Mouse (Mus musculus) embryonic facial prominence, embryonic 13.5 days (tissue): ENCODE measurements around the gene Acpp. TPM values are rescaled to one million over a fixed set of nuclear protein-coding genes. Genes with fewer than 3 reads are reported as not detected.

Experiments used
- ATAC-seq: fragments of 200-750 bp; cut with Nextera tagmentation; 2 replicates; pipeline ENCODE4 v1.8.0; 2017; ENCODE audit warnings: low read depth; ENCODE audit not compliant: insufficient number of reproducible peaks, insufficient read depth, low FRiP score, low TSS enrichment
- H3K27ac ChIP-seq: fragments of 300-500 bp; sonication (generic); 2 replicates; pipeline ENCODE4 v1.5.1; 2015; ENCODE audit warnings: moderate library complexity, mild to moderate bottlenecking, inconsistent platforms
- H3K27me3 ChIP-seq: fragments of 300-500 bp; sonication (generic); 2 replicates; pipeline ENCODE4 v1.6.1; 2015; ENCODE audit warnings: mild to moderate bottlenecking, inconsistent platforms
- H3K36me3 ChIP-seq: fragments of 300-500 bp; sonication (generic); 2 replicates; pipeline ENCODE4 v1.6.1; 2015; ENCODE audit warnings: mild to moderate bottlenecking, inconsistent platforms
- H3K4me1 ChIP-seq: fragments of 300-500 bp; sonication (generic); 2 replicates; pipeline ENCODE4 v1.6.1; 2015; ENCODE audit warnings: inconsistent platforms
- H3K4me2 ChIP-seq: fragments of 300-500 bp; sonication (generic); 2 replicates; pipeline ENCODE4 v1.6.1; 2015; ENCODE audit warnings: moderate library complexity, mild to moderate bottlenecking, inconsistent platforms
- H3K4me3 ChIP-seq: fragments of 300-500 bp; sonication (generic); 2 replicates; pipeline ENCODE4 v1.5.1; 2015; ENCODE audit warnings: mild to moderate bottlenecking, inconsistent platforms
- H3K9ac ChIP-seq: fragments of 300-500 bp; sonication (generic); 2 replicates; pipeline ENCODE4 v1.6.1; 2015; ENCODE audit warnings: mild to moderate bottlenecking, inconsistent platforms
- H3K9me3 ChIP-seq: fragments of 300-500 bp; sonication (generic); 2 replicates; pipeline ENCODE4 v1.6.1; 2016; ENCODE audit warnings: inconsistent platforms
- WGBS: fragments of 180-500 bp; shearing (Covaris S2); methylation state at CpG from one replicate; pipeline ENCODE4 v1.1.7; 2015; ENCODE audit warnings: mixed read lengths; 5-methylcytosine and 5-hydroxymethylcytosine counted together
- polyA plus RNA-seq: library from polyadenylated mRNA; unstranded; fragments of >200 nt; fragmentation: Nextera tagmentation; extraction: Ambion mirVana; gene quantifications from 2 replicates; pipeline ENCODE4 v1.2.1, GENCODE M21; 2015

Acpp gene
- polyA plus RNA-seq, 1 experiment from 2014 or later: 2.2 TPM

DNA sequence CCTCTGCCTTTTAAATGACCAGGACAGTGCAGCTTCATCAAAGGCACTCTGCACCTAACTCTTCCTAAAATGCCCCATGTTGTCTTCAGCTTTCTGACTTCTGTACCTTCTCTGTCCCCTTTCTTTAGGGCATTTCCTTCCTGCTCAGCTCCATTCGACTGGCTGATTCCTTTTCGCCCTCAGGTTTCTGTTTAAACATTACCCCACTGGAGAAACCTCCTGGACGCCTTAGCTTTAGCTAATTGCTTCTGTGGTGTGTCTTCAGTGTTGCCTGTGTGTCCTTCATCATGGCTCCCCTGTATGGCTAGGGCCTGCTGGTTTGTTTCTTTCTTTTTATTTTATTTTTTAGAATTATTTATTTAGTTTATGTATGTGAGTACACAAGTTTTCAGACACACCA, 40.5 kb downstream of the Acpp start:
- H3K9me3 ChIP-seq: no peaks in the 10 kb centered on the region
- 68% methylated on average over 3 of the region's 3 CpGs for WGBS
- H3K4me3 ChIP-seq: no peak overlapping the region
- no peaks in the 10 kb centered on the region for H3K27me3 ChIP-seq
- no peak overlapping the region for H3K4me2 ChIP-seq
- no peak overlapping the region for H3K27ac ChIP-seq
- no peaks in the 10 kb centered on the region for H3K4me1 ChIP-seq
- no peak overlapping the region for H3K9ac ChIP-seq
- ATAC-seq: no peak
- no peaks in the 10 kb centered on the region for H3K36me3 ChIP-seq

DNA sequence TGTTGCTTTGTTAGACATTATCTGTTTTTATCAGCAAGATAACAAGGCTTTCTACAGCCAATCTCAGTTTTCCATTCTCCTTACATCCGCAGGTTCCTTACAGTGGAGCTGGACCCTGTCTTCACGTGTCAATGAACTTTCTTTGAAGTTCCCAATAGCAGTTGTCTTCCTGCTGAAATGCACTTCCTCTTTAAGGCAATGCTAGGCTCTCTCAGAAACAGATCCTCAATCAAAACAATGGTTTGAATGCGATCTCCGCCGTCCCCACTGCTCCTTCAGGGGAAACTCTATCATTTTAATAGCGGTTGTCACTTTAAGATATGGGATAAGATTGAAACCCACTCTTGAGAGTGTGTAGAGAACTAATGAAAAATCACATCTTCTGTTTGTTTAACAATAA, 52.6 kb downstream of the Acpp start:
- H3K36me3 ChIP-seq: no peaks in the 10 kb centered on the region
- no peaks in the 10 kb centered on the region for H3K9me3 ChIP-seq
- no peak overlapping the region for H3K4me2 ChIP-seq
- no peak overlapping the region for H3K9ac ChIP-seq
- H3K27ac ChIP-seq: no peak overlapping the region
- WGBS: 70% methylated on average over 6 of the region's 6 CpGs
- ATAC-seq: no peak
- no peak overlapping the region for H3K4me3 ChIP-seq
- no peaks in the 10 kb centered on the region for H3K4me1 ChIP-seq
- H3K27me3 ChIP-seq: no peaks in the 10 kb centered on the region

DNA sequence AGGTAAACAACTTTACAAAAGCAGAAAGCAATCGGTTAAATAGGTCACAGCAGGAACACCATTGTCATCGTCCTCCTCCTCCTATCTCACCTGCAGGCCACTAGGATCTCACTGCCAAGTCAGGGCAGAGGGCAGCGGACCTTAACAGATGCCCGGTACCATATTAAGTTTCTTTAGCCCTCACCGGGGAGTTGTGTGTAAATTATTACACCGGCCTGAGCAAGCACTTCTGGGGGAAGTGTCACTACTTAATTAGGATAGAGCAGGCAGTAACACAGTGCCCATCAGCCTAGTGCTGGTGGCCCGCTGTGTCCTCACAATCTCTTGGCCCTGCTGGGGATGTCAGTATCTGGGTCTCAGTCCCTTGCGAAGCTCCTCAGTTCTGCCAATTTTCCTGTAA, 55.0 kb downstream of the Acpp start:
- WGBS: 25% methylated on average over 8 of the region's 8 CpGs
- no peak overlapping the region for H3K4me3 ChIP-seq

DNA sequence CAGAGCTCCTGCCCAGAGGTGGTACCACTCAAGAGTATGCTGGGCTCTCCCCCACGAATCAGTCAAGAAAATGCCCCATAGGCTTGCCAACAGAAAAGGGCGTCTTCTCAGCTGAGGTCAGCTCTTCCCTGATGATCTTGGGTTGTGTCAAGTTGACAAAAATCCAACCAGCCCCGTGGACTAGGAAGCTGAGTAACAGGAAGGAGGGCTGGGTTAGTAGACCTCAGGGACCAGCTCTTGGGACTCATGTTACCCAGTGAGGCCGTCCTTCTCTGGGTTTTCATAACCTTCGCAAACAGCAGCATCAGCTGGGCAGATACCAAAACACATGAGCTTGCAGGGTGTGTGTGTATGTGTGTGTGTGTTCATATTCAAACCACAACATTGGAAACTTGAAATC, 55.8 kb downstream of the Acpp start:
- Histone ChIP-seq H3K9ac (no peak overlapping the region), H3K4me1 (no peaks in the 10 kb centered on the region), H3K4me2 (no peak overlapping the region), H3K27me3 (no peaks in the 10 kb centered on the region), H3K27ac (no peak overlapping the region), H3K9me3 (no peaks in the 10 kb centered on the region), H3K4me3 (no peak overlapping the region), H3K36me3 (no peaks in the 10 kb centered on the region)
- WGBS: 66% methylated on average over 5 of the region's 5 CpGs
- no peak for ATAC-seq

More for the DNA sequence above, 55.0 kb downstream of the Acpp start:
- H3K9me3 ChIP-seq: no peaks in the 10 kb centered on the region
- H3K9ac ChIP-seq: no peak overlapping the region
- no peaks in the 10 kb centered on the region for H3K4me1 ChIP-seq
- H3K36me3 ChIP-seq: no peaks in the 10 kb centered on the region
- H3K27ac ChIP-seq: no peak overlapping the region
- no peak overlapping the region for H3K4me2 ChIP-seq
- H3K27me3 ChIP-seq: no peaks in the 10 kb centered on the region
- no peak for ATAC-seq

DNA sequence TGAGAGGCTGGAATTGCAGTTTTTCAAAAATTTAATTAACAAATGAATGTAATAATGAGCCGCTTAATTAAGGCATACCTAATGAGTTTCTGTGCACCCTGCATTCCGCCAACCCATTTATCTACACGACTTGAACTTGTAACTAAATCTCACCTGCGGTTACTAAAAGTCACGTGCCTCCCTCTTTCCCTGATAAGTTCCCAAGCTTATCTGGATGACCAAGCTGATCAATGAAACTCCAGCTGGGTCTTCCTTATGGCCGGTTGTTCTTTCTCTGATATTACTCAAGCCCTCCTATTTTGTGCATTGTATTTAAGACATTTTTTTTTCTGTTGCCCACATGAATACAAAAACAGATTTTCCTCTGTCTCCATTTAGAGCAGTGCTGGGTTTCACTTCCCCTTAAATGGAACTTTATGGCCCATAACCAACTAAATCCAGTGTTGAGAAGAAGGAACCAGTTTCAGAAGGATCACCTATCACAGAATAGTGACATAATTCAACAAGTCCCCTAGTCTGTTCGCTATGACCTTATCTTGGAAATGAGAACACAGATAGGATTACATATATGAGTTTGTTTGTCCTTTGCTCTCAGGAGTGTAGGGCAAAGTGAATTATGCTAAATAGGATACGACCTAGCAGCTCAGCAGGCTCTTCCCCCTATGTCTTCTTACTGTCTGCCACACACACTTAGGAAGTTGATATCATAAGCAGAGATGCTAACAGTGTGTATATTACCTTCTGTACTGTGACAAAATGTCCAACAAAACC, 56.6 kb downstream of the Acpp start:
- no peak overlapping the region for H3K27ac ChIP-seq
- H3K4me2 ChIP-seq: no peak overlapping the region
- no peak overlapping the region for H3K4me3 ChIP-seq
- H3K9me3 ChIP-seq: no peaks in the 10 kb centered on the region
- 80% methylated on average over 8 of the region's 8 CpGs for WGBS
- H3K9ac ChIP-seq: no peak overlapping the region
- ATAC-seq: no peak
- H3K27me3 ChIP-seq: no peaks in the 10 kb centered on the region
- H3K36me3 ChIP-seq: no peaks in the 10 kb centered on the region
- no peaks in the 10 kb centered on the region for H3K4me1 ChIP-seq

DNA sequence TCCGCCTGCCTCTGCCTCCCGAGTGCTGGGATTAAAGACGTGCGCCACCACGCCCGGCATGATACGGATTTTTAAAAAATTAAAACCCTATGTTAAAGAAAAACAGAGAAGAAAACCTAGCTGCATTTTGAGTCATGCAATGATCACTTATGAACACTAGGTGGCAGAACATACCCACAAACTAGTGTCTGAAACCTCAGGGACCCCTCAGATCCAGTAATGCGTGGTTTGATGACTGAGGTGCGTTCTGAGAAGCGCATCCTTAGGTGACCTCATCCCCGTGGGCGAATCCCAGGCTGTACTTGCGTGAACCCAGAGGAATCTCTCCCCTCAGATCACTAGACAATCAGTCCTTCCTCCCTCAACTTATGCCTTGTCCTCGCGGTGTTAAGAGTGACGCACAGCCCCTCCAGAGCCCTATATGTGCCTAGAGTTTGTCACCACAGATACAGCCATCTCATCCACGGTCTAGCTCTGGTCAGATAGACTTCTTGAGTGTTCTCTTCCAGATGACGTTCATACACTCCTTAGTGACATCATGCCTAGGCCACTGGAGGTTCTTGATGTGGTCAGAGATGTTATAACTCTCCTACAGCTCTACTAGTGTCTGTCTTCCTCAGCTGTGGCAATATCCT, 59.9 kb downstream of the Acpp start:
- ATAC-seq: no peak
- Histone ChIP-seq H3K4me1 (no peaks in the 10 kb centered on the region), H3K9me3 (no peaks in the 10 kb centered on the region), H3K4me2 (no peak overlapping the region), H3K36me3 (no peaks in the 10 kb centered on the region), H3K27me3 (no peaks in the 10 kb centered on the region), H3K9ac (no peak overlapping the region), H3K27ac (no peak overlapping the region), H3K4me3 (no peak overlapping the region)
- WGBS: 24% methylated on average over 18 of the region's 18 CpGs

DNA sequence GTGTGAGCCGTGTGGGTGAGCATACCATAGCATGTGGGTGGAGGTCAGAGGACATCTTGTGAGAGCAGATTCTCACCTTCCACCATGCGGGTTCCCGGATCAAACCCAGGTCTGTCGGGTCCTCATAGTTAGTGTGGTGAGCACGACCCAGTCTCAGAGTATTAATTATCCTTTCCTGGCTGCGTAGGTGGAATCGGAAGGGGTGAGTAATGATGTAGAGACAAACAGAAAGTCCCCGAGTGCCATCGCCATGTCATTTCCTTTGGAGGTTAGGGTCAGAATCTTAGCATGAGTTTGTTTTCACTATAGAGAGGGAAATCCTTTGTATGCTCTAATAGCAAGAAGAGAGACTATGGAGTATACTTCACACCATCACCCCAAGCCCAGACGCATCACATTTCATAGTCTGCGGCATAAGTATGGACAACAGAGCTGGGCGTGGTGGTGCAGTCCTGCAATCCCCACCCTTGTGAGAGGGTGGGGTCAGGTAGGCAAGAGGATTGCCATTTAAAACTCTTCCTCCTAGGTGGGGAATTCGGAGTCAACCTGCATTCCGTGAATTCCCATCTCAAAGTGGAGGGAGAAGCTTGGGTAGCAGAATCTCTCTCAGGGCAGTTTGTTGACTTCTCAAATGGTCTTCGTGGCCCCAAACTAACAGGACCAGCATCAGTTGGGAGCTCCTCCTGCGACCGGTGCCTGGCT, 62.3 kb downstream of the Acpp start:
- Histone ChIP-seq H3K36me3 (no peaks in the 10 kb centered on the region), H3K4me2 (no peak overlapping the region), H3K9ac (no peak overlapping the region), H3K9me3 (no peaks in the 10 kb centered on the region), H3K4me3 (no peak overlapping the region), H3K27me3 (no peaks in the 10 kb centered on the region), H3K4me1 (no peaks in the 10 kb centered on the region), H3K27ac (no peak overlapping the region)
- 84% methylated on average over 17 of the region's 17 CpGs for WGBS
- ATAC-seq: no peak

DNA sequence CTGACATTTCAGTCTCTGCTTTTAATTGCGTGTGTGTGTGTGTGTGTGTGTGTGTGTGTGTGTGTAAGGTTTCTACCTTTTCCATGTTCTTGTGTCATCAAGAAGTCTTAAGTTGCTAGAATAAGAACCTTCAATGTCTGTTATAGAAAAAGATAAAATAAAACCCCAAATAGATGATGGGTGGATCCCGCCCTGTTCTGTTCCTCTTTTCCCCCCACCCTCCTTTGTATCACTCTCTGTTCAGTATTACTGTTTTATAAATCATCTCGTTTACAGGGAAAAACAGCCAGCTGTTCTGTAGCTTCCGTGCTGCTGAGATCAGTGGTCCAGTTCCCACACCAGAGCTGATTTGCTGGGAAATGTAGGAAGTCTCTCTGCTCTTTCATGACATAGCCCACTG, 65.5 kb downstream of the Acpp start:
- no peaks in the 10 kb centered on the region for H3K27me3 ChIP-seq
- no peak overlapping the region for H3K4me2 ChIP-seq
- 76% methylated on average over 4 of the region's 4 CpGs for WGBS
- no peaks in the 10 kb centered on the region for H3K9me3 ChIP-seq
- H3K9ac ChIP-seq: no peak overlapping the region
- no peak overlapping the region for H3K4me3 ChIP-seq
- no peaks in the 10 kb centered on the region for H3K4me1 ChIP-seq
- ATAC-seq: no peak
- H3K36me3 ChIP-seq: no peaks in the 10 kb centered on the region
- no peak overlapping the region for H3K27ac ChIP-seq

DNA sequence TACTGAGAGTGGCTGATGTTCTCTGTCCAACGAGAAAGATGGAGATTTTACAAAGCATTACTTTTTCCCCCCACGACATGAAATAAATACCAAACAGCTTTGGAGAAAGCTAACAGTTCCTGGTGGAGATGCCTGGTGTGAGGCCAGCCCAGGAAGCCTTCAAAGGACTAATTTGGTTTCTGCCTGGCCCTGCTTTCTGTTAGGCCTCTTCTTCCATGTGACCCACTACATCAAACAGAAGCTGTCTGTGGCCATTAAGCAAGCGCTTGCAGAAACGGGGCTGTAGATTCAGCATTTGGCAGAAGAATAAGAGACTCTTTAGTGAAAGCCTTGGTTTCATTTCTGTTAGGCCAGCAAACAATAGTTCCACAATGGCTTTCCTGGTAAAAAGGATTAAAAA, 65.9 kb downstream of the Acpp start:
- no peak overlapping the region for H3K9ac ChIP-seq
- WGBS: 56% methylated on average over 4 of the region's 4 CpGs

DNA sequence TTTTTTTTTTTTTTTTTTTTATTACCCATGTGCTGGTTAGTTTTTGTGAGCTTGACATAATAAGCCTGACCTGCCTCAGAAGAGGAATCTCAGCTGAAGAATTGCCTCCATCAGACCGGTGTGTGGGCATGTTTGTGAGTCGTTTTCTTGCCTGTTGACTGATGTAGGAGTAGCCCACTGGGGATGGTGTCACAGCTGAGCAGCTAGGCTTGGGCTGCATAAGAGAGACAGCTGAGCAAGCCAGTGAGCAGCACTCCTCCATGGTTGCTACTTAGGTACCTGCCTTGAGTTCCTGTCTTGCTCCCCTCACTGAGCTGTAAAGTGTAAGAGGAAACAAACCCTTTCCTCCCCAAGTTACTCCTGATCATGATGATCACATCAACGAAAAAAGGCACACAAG, 67.6 kb downstream of the Acpp start:
- Histone ChIP-seq H3K9ac (no peak overlapping the region), H3K4me2 (no peak overlapping the region), H3K9me3 (no peaks in the 10 kb centered on the region), H3K36me3 (no peaks in the 10 kb centered on the region), H3K27me3 (no peaks in the 10 kb centered on the region), H3K4me3 (no peak overlapping the region), H3K4me1 (no peaks in the 10 kb centered on the region), H3K27ac (no peak overlapping the region)
- WGBS: 75% methylated on average over 3 of the region's 3 CpGs
- ATAC-seq: no peak

More for the DNA sequence above, 65.9 kb downstream of the Acpp start:
- H3K9me3 ChIP-seq: no peaks in the 10 kb centered on the region
- no peak for ATAC-seq
- H3K27me3 ChIP-seq: no peaks in the 10 kb centered on the region
- H3K4me3 ChIP-seq: no peak overlapping the region
- no peaks in the 10 kb centered on the region for H3K36me3 ChIP-seq
- no peak overlapping the region for H3K4me2 ChIP-seq
- H3K4me1 ChIP-seq: no peaks in the 10 kb centered on the region
- no peak overlapping the region for H3K27ac ChIP-seq

DNA sequence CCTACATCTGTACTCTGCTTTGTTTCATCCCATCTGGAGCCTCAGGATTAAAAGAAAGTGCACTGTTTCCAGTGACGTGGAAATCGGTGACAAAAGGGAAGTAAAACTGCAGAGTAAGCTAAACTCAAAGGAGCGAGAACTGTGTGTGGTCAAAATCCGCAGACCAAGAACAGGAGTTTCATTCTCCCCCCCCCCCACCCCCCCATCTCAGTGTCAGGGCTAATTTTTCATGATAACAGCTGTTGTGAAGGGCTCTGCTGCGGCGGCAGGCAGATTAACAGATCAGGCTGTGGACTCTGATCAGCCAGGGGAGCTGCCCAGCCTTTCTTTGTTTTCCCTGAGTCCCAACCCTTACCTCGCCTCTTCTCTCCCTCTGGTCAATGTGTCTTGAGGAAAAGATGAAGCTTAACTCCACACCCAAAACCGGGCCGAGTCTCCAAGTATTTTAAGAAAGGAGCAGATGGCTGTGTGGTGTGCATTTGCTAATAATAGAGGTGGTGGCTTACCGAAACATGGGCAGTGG, 68.1 kb downstream of the Acpp start:
- no peaks in the 10 kb centered on the region for H3K9me3 ChIP-seq
- no peak for ATAC-seq
- no peaks in the 10 kb centered on the region for H3K36me3 ChIP-seq
- no peaks in the 10 kb centered on the region for H3K4me1 ChIP-seq
- no peak overlapping the region for H3K27ac ChIP-seq
- no peaks in the 10 kb centered on the region for H3K27me3 ChIP-seq
- WGBS: 41% methylated on average over 10 of the region's 10 CpGs
- H3K9ac ChIP-seq: no peak overlapping the region
- H3K4me3 ChIP-seq: no peak overlapping the region
- no peak overlapping the region for H3K4me2 ChIP-seq

DNA sequence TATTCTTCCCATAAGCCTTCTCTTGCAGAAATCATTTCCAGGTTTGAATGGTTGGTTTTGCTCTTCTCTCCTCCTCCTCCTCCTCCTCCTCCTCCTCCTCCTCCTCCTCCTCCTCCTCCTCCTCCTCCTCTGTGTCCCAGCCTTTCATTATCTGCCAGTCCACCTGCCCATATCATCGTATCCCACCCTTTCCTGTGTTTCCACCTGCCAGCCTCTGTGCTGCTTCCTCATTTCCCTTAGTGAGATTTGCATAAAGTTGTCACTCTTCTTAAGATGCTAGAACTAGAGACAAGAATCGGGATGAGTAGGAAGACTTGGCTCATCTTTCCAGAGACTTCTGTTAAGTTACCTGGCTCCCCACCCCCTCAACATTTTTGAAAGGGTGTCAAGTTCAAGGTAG, 73.0 kb downstream of the Acpp start:
- no peaks in the 10 kb centered on the region for H3K9me3 ChIP-seq
- peaks cover 18% of the 10 kb centered on the region for H3K4me1 ChIP-seq
- no peaks in the 10 kb centered on the region for H3K27me3 ChIP-seq
- H3K9ac ChIP-seq: no peak overlapping the region
- 76% methylated on average over 2 of the region's 2 CpGs for WGBS
- H3K4me3 ChIP-seq: no peak overlapping the region
- H3K27ac ChIP-seq: no peak overlapping the region
- H3K36me3 ChIP-seq: no peaks in the 10 kb centered on the region
- no peak for ATAC-seq
- no peak overlapping the region for H3K4me2 ChIP-seq
